Mouse (Mus musculus): ENCODE measurements around the gene Acer3. TPM values are rescaled to one million over a fixed set of nuclear protein-coding genes. Genes with fewer than 3 reads are reported as not detected.

Gene Acer3
- polyA plus RNA-seq (2017; shearing (Covaris generic)), result 13.8 TPM

GRCm38 (mm10) chr7:98321083-98321482 is at the start of gene Acer3:
Gene Acer3, minus strand, starts transcription at chr7:98321208.

GRCm38 (mm10) chr7:98361063-98361652 is 40.1 kb upstream of the Acer3 start, which contains the start of gene Tsku:
Gene Tsku, minus strand, starts transcription at chr7:98361328.

GRCm38 (mm10) chr7:98199381-98199780 is 121.6 kb downstream of the Acer3 start, which contains the start of gene B3gnt6:
Gene B3gnt6, minus strand, starts transcription at chr7:98199481.

GRCm38 (mm10) chr7:98177929-98178559 is 143.0 kb downstream of the Acer3 start, which contains the start of gene Capn5:
Gene Capn5, minus strand, starts transcription at chr7:98178274.

Other genes with a start within 250 kb of the Acer3 start
- gene Myo7a, start 201.7 kb downstream of the Acer3 start, polyA plus RNA-seq (2017; shearing (Covaris generic)), result 3.8 TPM
- not detected for gene Omp, start 175.7 kb downstream of the Acer3 start, polyA plus RNA-seq (2017; shearing (Covaris generic))
- gene Capn5, start 142.9 kb downstream of the Acer3 start, polyA plus RNA-seq (2017; shearing (Covaris generic)), result 2.9 TPM
- not detected for gene B3gnt6, start 121.7 kb downstream of the Acer3 start, polyA plus RNA-seq (2017; shearing (Covaris generic))
- gene Tsku, start 40.1 kb upstream of the Acer3 start, polyA plus RNA-seq (2017; shearing (Covaris generic)), result not detected
- gene Gucy2d, start 119.2 kb upstream of the Acer3 start, polyA plus RNA-seq (2017; shearing (Covaris generic)), result not detected
- gene Lrrc32, start 168.1 kb upstream of the Acer3 start, polyA plus RNA-seq (2017; shearing (Covaris generic)), result 109 TPM

Measured in CD4-positive, CD25-positive, alpha-beta regulatory T cell, adult 9 weeks (primary cell).